Mouse (Mus musculus): ENCODE measurements around the gene Sash1. TPM values are rescaled to one million over a fixed set of nuclear protein-coding genes. Genes with fewer than 3 reads are reported as not detected.
A peak's percentile ranks its signal among the peaks of the same experiment; 100 is the strongest.

The Sash1 gene
- polyA plus RNA-seq, 1 experiment from 2014 or later, result 5.9 TPM

DNA sequence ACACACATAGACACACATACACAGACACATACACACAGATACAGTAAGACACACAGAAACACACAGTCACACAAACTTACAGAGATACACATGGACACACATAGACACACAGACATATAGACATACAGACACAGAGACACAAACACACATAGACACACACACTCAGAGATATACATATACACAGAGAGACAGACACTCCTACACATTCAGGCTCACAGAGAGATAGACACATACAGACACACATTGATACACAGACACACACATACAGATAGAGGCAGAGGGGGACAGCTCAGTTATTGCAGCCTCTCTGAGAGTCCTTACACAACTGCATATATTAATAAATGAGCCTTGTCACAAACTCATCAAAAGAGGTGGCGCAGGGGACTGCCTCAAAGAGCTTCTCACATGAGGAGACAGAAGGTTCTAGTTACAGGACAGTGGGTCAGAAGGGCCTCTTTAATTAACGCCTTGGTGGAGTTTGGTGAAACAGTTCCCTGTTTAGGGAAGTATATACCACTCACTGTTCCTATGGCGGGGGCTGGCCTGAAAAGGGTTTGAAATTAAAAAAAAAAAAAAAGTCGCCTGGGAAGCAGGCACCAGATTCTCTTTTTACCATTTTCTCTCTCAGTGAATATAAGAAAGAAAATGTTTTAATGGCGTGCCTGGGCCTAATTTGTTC lies 12.4 kb upstream of the Sash1 start:
- H3K27me3 ChIP-seq, result no peaks in the 10 kb centered on the region
- H3K36me3 ChIP-seq, result no peaks in the 10 kb centered on the region
- no peak for ATAC-seq (ENCODE audit: insufficient number of reproducible peaks, insufficient read depth, low FRiP score, low TSS enrichment, low read depth)
- H3K4me3 ChIP-seq, result no peak overlapping the region
- H3K4me2 ChIP-seq, result no peak overlapping the region
- H3K9me3 ChIP-seq, result no peaks in the 10 kb centered on the region
- H3K9ac ChIP-seq, result no peak overlapping the region
- 37% methylated on average over 5 of the region's 5 CpGs for WGBS
- peaks cover 16% of the 10 kb centered on the region for H3K4me1 ChIP-seq
- H3K27ac ChIP-seq, result no peak overlapping the region; the same call in 1 of the 2 replicates

DNA sequence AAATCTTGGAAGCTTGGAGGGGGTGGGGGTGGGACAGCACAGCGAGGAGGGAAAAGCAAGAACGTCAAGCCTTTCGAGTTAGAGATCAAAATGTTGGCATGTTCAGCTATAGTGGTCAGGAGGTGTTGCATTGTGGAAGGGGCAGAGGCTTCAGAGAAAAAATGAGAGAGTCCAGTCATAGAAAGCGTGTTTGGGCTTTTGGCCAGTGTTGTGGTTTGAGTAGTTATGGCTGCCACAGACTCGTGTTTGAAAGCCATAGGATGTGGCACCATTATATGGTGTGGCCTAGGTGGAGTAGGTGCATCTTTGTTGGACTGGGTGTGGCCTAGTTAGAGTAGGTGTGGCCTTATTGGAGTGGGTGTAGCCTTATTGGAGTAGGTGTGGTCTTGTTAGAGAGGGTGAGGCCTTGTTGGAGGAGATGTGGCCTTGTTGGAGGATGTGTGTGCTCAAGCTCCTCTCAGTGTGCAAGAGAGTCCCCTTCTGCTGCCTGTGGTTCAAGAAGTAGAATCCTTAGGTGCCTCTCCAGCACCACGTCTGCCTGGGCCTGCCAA lies 9.2 kb upstream of the Sash1 start:
- no peak overlapping the region for H3K27ac ChIP-seq
- H3K4me3 ChIP-seq, result no peak overlapping the region
- no peak; the same call in 1 of the 2 replicates for ATAC-seq (ENCODE audit: insufficient number of reproducible peaks, insufficient read depth, low FRiP score, low TSS enrichment, low read depth)
- H3K9me3 ChIP-seq, result no peaks in the 10 kb centered on the region
- H3K9ac ChIP-seq, result no peak overlapping the region
- peaks cover 16% of the 10 kb centered on the region for H3K4me1 ChIP-seq
- no peak overlapping the region for H3K4me2 ChIP-seq
- no peaks in the 10 kb centered on the region for H3K36me3 ChIP-seq
- no peaks in the 10 kb centered on the region for H3K27me3 ChIP-seq
- WGBS, result 90% methylated on average over 6 of the region's 6 CpGs

DNA sequence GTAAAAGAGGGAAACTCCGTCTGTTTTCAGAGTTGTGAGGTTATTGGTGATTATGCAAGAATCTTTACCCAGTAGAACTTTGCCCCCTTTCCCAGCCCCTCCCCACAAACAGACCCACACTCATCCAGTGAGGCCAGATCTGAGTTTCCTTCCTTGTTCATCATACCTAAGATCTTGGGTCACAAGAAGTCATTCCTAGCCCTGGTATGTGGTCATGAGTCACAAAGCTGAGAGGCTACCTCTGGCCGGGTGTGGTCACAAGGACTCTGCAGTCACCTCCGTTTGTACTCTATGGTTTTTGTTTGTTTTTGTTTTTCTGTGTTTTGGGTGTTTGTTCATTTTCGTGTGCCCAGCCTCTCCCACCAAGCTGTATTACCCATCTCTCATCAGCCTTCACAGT lies 4.6 kb upstream of the Sash1 start:
- Histone ChIP-seq H3K4me3 (no peak overlapping the region), H3K36me3 (no peaks in the 10 kb centered on the region), H3K27ac (no peak overlapping the region), H3K9ac (no peak overlapping the region), H3K9me3 (no peaks in the 10 kb centered on the region), H3K4me2 (no peak overlapping the region), H3K4me1 (peaks cover 6% of the 10 kb centered on the region), H3K27me3 (no peaks in the 10 kb centered on the region)
- no peak for ATAC-seq (ENCODE audit: insufficient number of reproducible peaks, insufficient read depth, low FRiP score, low TSS enrichment, low read depth)
- WGBS, result 82% methylated on average over 4 of the region's 4 CpGs

DNA sequence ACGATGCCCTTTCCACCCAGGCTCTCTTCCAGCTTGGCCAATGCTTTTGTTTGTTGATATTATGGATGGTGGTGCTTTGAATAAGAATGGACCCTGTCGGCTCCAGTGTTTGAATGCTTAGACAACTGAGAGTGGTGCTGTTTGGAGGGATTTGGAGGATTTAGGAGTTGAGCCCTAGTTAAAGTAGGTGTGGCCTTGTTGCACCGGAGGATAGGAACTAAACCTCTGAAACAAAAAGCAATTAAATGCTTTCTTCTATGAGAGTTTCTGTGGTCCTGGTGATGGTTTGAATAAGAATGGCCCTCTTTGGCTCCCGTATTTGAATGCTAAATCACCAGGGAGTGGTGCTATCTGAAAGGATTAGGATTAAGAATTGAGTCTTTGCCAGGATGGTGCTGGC lies 3.5 kb upstream of the Sash1 start:
- Histone ChIP-seq H3K27me3 (no peaks in the 10 kb centered on the region), H3K27ac (no peak overlapping the region)
- WGBS, result 59% methylated on average over 4 of the region's 4 CpGs

DNA sequence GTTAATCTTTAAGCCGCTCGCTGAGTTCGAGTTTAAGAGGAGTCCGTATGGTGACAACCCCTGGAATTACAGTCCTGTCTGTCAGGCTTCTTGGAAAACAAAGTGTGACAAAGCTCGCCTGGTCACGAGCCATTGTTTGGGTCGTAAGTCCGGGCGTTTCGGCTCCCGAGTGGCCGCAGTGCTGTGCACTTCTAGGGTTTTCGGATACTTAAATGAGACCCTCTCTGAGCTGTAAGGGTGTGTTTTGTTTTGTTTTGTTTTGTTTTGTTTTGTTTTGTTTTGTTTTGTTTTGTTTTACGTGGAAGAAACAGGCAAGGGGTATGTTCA lies 621 bp upstream of the Sash1 start:
- H3K4me3 ChIP-seq, result peak overlapping the region; percentile 84
- H3K27me3 ChIP-seq, result no peaks in the 10 kb centered on the region
- H3K4me1 ChIP-seq, result peaks cover 28% of the 10 kb centered on the region
- no peak; the same call in 1 of the 2 replicates for ATAC-seq (ENCODE audit: insufficient number of reproducible peaks, insufficient read depth, low FRiP score, low TSS enrichment, low read depth)
- peak overlapping the region; percentile 71 for H3K4me2 ChIP-seq
- WGBS, result under 1% methylated on average over 14 of the region's 14 CpGs
- peak overlapping the region; percentile 91 for H3K9ac ChIP-seq
- H3K36me3 ChIP-seq, result no peaks in the 10 kb centered on the region
- H3K9me3 ChIP-seq, result no peaks in the 10 kb centered on the region
- H3K27ac ChIP-seq, result peak overlapping the region; percentile 94

More for the DNA sequence above, 3.5 kb upstream of the Sash1 start:
- Histone ChIP-seq H3K4me3 (no peak overlapping the region), H3K36me3 (no peaks in the 10 kb centered on the region), H3K9ac (no peak overlapping the region), H3K4me1 (peaks cover 15% of the 10 kb centered on the region), H3K9me3 (no peaks in the 10 kb centered on the region), H3K4me2 (no peak overlapping the region)
- ATAC-seq (ENCODE audit: insufficient number of reproducible peaks, insufficient read depth, low FRiP score, low TSS enrichment, low read depth), result no peak

DNA sequence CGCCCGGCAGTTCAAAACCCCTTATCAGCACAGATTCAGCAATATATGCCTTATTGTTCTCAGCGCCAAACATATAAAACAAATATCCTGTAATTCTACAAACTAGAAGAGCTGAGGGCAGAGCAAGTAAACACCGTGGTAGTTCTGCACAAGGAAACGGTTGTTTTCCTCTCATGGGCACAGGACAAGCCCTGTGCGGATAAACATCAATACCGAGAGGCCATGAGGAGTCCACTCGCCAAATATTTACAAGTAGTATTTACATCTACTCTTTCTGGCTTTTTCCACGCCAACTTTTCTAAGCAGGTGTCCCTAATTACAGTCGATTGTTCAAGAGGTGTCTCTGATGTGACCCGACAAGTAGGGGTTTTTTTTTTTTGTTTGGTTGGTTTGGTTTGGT lies 669 bp downstream of the Sash1 start:
- H3K4me2 ChIP-seq, result peak overlapping the region; percentile 71
- peaks cover 32% of the 10 kb centered on the region for H3K4me1 ChIP-seq
- H3K27me3 ChIP-seq, result no peaks in the 10 kb centered on the region
- peak overlapping the region; percentile 94 for H3K27ac ChIP-seq
- H3K9me3 ChIP-seq, result no peaks in the 10 kb centered on the region
- H3K4me3 ChIP-seq, result peak overlapping the region; percentile 84
- H3K36me3 ChIP-seq, result no peaks in the 10 kb centered on the region
- H3K9ac ChIP-seq, result peak overlapping the region; percentile 91
- WGBS, result 2% methylated on average over 11 of the region's 11 CpGs
- ATAC-seq (ENCODE audit: insufficient number of reproducible peaks, insufficient read depth, low FRiP score, low TSS enrichment, low read depth), result no peak

DNA sequence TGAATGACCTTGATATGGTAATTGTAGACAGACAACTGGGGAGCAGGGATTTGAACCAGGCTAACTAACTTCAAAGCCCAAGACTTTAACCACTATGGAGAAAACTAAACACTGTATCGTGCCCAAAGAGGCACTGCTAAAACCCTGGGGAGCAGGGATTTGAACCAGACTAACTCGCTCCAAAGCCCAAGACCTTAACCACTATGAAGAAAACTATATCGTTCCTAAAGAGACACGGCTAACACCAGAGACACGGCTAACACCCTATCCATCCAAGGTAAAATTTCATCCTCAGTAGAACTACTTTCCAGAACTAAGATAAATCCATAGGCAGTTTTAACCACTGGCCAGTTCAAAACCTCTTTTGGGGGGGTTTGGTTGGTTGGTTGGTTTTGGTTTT lies 1.3 kb downstream of the Sash1 start:
- WGBS, result 32% methylated on average over 5 of the region's 5 CpGs
- Histone ChIP-seq H3K9me3 (no peaks in the 10 kb centered on the region), H3K4me3 (peak overlapping the region; percentile 84), H3K4me1 (peaks cover 32% of the 10 kb centered on the region), H3K4me2 (peak overlapping the region; percentile 71), H3K36me3 (no peaks in the 10 kb centered on the region), H3K27ac (no peak overlapping the region), H3K27me3 (no peaks in the 10 kb centered on the region), H3K9ac (no peak overlapping the region)
- ATAC-seq (ENCODE audit: insufficient number of reproducible peaks, insufficient read depth, low FRiP score, low TSS enrichment, low read depth), result no peak

DNA sequence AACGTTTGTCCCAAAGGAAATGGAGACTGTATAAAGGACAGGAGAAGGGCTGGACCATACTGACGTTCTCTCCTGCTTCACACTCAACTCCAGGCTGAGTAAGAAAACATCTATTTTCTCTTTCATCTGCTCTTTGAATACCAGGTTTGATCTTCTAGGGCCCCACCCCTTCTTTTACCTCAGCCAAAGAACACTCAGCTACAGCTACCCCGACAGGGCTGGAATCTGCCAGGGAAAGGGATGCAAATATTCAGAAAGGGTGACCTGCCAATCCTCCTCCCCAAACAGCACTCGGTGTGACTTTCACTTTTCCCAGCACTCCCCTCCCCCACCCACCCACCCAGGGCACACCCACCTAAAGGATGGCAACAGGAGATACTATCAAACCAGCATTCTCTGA lies 2.2 kb downstream of the Sash1 start:
- 13% methylated on average over 4 of the region's 4 CpGs for WGBS

DNA sequence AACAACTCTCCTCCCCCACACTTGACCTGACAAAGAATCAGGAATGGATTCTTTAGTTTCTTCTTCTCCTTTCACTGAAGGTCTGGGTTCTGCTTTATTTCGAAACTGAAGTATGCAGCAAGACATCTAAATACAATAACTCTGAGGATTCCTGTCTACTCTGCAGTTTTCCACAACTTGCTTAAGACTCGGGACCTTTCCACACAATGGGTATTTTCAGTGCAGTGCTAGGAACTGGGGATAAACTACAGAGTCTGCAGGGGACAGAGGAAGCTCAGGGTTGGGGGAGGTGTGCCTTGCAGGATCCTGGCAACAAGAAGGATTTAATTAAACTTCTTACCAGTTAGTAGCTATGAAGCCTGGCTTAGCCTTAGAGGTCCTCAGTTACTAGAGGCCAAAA lies 4.1 kb downstream of the Sash1 start:
- Histone ChIP-seq H3K4me2 (no peak overlapping the region), H3K36me3 (no peaks in the 10 kb centered on the region), H3K4me3 (no peak overlapping the region), H3K27me3 (no peaks in the 10 kb centered on the region), H3K9ac (no peak overlapping the region), H3K4me1 (peaks cover 30% of the 10 kb centered on the region), H3K27ac (no peak overlapping the region), H3K9me3 (no peaks in the 10 kb centered on the region; the same call in 1 of the 2 replicates)
- 19% methylated on average over 2 of the region's 2 CpGs for WGBS
- ATAC-seq (ENCODE audit: insufficient number of reproducible peaks, insufficient read depth, low FRiP score, low TSS enrichment, low read depth), result no peak

More for the DNA sequence above, 2.2 kb downstream of the Sash1 start:
- Histone ChIP-seq H3K36me3 (no peaks in the 10 kb centered on the region), H3K4me1 (peaks cover 35% of the 10 kb centered on the region), H3K9me3 (no peaks in the 10 kb centered on the region), H3K9ac (no peak overlapping the region), H3K27me3 (no peaks in the 10 kb centered on the region), H3K27ac (no peak overlapping the region), H3K4me3 (peak overlapping the region; percentile 14; the same call in 1 of the 2 replicates), H3K4me2 (peak overlapping the region; percentile 71)
- ATAC-seq (ENCODE audit: insufficient number of reproducible peaks, insufficient read depth, low FRiP score, low TSS enrichment, low read depth), result no peak

DNA sequence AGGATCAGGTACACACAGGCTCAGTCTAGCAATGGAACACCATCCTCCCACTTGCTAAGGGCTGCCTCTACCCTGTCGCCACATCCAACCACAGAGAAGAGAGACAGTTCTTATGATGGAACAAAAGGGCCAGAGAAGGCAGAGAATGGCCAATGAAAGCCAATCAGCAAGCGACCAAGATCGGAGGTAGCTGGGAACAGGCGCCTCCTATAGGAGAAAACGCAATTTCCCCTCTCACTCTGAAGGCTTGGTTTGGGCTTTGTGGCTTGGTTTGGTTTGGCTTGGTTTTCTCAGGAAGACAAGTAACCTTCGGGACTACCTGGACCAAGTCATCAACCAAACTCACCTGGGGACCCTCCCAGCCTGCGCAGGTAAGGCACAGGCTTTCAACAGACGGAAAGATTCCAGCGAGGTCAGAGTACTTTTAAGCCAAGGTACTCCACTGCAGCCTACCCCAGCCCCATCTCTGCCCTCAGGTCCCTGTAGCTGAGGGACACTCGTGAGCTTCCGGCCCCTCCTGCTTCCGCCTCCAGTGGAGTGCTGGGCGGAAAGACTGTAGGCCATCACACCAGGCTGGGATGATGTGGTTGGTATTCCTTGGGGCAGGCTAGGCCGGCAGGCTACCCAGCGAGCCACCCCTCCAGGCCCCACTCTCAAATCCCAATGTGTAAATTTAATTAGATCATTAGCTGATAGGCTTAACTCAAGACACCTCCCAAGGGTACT lies 4.8 kb downstream of the Sash1 start:
- no peaks in the 10 kb centered on the region for H3K27me3 ChIP-seq
- H3K4me3 ChIP-seq, result no peak overlapping the region
- no peak overlapping the region for H3K27ac ChIP-seq
- WGBS, result 55% methylated on average over 15 of the region's 15 CpGs
- H3K9me3 ChIP-seq, result no peaks in the 10 kb centered on the region; the same call in 1 of the 2 replicates
- H3K36me3 ChIP-seq, result no peaks in the 10 kb centered on the region
- no peak overlapping the region for H3K4me2 ChIP-seq
- H3K4me1 ChIP-seq, result peaks cover 29% of the 10 kb centered on the region
- ATAC-seq (ENCODE audit: insufficient number of reproducible peaks, insufficient read depth, low FRiP score, low TSS enrichment, low read depth), result no peak
- no peak overlapping the region for H3K9ac ChIP-seq

DNA sequence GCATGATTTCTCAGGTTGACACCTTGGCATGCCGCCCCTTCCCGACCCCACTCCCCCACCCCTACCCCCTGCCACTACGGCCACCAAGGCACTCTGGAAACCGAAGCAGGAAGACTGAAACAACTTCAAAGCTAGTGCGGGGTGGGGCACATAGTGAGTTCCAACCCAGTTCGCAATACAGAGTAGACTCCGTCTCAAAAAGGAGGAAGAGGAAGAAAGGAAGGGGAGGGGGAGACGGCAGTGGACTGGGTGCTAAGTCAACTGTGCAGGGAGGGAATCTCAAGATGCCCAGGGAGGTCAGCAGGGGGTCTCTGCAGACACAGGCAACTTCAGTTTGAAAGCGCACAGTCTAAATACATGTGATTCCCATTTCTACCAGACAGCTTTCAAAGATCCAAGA lies 7.0 kb downstream of the Sash1 start:
- Histone ChIP-seq H3K4me3 (no peak overlapping the region), H3K9me3 (no peaks in the 10 kb centered on the region; the same call in 1 of the 2 replicates), H3K4me1 (peaks cover 19% of the 10 kb centered on the region), H3K4me2 (no peak overlapping the region), H3K27ac (no peak overlapping the region), H3K36me3 (no peaks in the 10 kb centered on the region), H3K9ac (no peak overlapping the region), H3K27me3 (no peaks in the 10 kb centered on the region)
- no peak for ATAC-seq (ENCODE audit: insufficient number of reproducible peaks, insufficient read depth, low FRiP score, low TSS enrichment, low read depth)
- 42% methylated on average over 9 of the region's 9 CpGs for WGBS

DNA sequence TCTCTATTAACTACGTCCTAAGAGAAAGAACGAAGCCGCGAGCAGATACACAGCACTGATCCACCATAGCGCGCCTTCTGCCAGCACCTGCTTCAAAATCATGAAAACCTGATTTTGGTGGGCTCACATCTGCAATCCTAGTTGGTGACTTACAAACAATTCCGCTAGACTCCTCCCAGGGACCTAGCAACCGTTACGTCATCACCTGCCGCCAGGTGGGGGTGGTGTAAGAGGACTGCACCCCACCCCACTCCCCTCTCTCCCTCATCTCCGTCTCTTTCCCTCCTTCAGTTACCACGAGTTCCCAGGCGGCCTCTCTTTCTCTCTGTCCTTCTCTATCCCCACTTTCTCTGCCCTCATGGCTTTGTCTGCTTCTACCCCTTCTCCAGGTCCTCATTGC lies 7.5 kb downstream of the Sash1 start:
- no peak for ATAC-seq (ENCODE audit: insufficient number of reproducible peaks, insufficient read depth, low FRiP score, low TSS enrichment, low read depth)
- H3K27ac ChIP-seq, result no peak overlapping the region
- no peak overlapping the region for H3K4me2 ChIP-seq
- no peak overlapping the region for H3K9ac ChIP-seq
- no peaks in the 10 kb centered on the region; the same call in 1 of the 2 replicates for H3K9me3 ChIP-seq
- peaks cover 14% of the 10 kb centered on the region for H3K4me1 ChIP-seq
- H3K4me3 ChIP-seq, result no peak overlapping the region
- no peaks in the 10 kb centered on the region for H3K36me3 ChIP-seq
- 82% methylated on average over 13 of the region's 13 CpGs for WGBS
- no peaks in the 10 kb centered on the region for H3K27me3 ChIP-seq

Data from embryonic facial prominence, embryonic 13.5 days (tissue).